Mouse (Mus musculus): ENCODE measurements around the gene Fam208b.

Fam208b gene
- long read RNA-seq, experiment 1, partial matches to known transcripts = 1 of 3 reads
- long read RNA-seq, experiment 1, other reads (novel, unspliced or antisense) = 1 of 3 reads
- long read RNA-seq, experiment 2, partial matches to known transcripts = 0 of 3 reads
- long read RNA-seq, experiment 2, other reads (novel, unspliced or antisense) = 3 of 3 reads

DNA sequence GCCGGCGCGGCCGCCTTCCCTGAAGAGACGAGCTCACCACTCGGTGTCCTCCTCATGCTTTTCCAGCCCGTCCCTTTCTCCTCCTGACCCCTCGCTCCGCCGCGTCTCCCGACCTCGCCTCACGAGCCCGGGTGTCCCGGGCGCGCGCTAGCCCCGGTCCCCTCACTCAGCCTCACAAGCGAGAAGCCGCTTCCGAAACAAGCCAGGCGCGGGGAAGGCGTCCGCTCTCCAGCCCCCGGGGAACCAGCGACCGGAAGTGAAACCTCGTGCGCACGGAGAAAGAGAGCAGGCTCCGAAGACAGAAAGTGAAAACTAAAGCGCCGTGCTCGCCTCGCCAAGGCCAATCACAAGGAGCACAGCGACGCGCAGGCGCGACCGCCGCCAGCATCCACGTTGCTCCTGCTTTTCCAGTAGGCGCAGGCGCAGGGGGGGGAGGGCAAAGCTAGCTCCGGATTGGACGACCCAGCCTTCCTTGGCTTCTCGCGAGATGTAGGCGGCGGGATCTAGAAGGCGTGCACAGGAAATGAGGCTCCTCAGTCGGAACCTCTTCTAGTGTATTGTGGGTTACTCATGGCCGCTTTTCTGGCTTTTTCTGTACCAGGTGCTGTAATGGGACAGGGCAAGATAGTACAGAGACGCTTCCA is at the start of gene Fam208b:
Gene Fam208b, minus strand, starts transcription at position 314 of the 644 bp plus-strand sequence.
- intact Hi-C loops (cut with DNase I) = loop anchor here (5.0 kb wide), 1 partner anchor 74 kb away; the partner anchor contains the start of gene Gdi2

DNA sequence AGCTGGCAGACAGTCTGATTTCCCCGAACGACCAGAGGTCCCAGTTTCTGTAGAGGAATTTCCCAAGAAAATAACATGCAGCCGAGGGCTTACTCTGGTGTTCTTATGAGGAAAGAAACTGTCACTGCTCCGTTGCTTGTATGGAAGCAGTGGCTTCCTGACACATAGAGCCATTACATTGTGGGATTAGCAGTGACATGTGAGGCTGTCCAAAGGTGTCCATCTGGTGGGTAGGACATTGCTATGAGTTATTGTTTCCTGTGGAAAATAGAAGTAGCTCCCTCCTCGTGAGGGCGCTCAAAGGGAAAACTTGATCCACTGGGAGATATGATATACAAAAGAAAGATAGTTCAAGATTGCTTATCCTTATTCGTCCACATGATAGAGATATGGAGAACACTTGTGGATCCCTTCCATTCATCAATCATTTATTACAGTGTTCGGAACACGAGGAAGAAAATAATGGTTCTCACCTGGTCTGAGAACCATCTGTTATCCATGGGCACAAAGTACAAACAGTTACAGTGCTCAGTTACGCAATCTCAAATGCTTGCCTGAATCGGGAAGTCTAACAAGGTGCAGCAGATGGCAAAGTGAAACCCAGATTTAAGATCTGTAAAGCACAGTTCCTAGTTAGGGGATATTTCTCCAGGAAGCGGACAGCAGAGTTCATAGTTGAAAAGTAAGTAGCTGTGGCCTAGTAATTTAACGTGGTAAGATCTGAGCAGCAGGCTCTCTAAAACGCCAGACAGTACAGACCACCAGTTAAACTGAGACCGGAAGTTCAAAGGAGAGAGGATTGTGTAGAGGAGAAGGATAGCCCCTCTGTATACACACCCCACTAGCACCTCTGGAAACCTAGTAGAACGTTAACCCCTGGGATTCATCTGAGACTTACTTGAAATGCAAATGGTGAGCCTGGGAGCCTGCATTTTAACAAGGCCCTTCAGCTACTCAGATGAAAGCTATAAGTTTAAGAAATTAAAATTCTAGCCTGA is 48.6 kb upstream of the Fam208b start:
- intact Hi-C loops (cut with DNase I) = no loop called here

DNA sequence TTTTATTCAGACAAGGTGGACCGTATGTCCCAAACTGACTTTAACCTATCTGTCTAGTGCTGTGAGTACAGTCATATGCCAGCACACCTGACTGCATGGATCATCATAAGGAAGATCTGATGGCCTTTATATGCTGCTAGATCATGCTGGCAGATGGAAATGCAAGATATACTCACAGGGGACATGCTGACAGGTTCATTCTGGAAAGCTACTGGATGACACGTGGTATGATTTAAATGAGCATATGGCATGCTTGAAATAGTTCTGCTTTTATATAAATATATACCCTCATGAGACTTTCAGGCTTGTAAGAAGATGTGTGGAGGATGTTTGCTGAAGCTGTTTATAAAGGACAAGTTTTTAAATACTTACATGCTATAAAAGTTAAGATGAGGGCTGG is 43.5 kb upstream of the Fam208b start:
- intact Hi-C loops (cut with DNase I) = loop anchor here (5.0 kb wide), 1 partner anchor 112 kb away; no protein-coding TSS in a partner anchor

DNA sequence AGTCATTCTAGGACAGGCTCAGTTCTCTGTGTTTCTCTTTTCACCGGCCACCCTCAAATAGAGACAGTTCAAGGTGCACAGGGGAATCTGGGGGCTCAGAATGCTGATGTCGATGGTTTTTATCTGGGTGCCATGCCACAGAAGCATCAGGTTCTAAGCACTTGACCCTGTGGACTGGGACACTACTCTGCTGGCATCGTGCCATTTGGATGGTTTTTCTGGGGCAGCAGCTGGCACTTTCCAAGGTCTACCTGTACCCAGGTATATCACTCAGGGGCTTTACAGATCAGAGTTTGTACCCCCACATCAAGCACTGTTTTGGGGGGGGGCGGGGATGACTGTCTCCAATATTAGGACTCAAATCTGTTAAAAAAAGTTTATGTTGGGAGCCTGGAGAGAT is 39.7 kb upstream of the Fam208b start:
- intact Hi-C loops (cut with DNase I) = loop anchor here (5.0 kb wide), 1 partner anchor 108 kb away; no protein-coding TSS in a partner anchor

DNA sequence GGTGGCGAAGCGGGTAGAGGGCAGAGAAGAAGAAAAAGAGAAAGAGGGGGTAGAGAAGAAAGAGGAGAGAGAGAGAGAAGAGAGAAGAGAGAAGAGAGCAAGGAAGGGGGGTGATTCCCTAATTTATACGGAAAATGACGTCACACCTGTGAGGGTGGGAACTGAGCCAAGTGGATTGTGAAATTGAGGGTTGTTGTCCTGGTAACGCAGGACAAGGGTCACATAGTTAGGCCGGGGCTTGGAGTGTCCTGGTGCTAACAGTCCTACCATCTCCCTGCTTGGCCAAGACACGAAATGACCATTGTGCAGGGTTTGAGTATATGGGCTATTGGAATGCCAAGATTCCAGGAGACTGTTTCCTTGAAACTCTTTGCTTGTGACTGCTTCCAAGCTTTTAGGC is 35.7 kb upstream of the Fam208b start:
- intact Hi-C loops (cut with DNase I) = no loop called here

DNA sequence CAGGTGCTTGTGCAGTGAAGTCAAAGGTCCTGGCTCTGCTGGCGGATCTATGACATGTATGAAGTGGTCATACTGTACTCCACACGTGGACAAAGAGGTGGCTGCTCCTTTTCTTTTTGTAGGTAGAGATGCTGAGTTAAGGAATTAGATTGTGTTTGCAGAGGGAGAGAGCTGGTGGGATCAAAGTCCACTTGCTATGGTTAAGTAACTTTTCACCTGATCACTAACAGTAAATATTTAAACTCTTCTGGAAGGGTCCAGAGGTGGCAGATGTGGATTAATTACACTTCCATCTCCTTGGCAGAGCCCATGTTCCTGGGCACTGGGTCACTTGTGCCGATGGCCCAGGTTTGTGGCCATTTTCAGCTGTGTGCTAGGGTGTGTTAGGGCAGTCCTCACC is 35.0 kb upstream of the Fam208b start:
- intact Hi-C loops (cut with DNase I) = no loop called here

DNA sequence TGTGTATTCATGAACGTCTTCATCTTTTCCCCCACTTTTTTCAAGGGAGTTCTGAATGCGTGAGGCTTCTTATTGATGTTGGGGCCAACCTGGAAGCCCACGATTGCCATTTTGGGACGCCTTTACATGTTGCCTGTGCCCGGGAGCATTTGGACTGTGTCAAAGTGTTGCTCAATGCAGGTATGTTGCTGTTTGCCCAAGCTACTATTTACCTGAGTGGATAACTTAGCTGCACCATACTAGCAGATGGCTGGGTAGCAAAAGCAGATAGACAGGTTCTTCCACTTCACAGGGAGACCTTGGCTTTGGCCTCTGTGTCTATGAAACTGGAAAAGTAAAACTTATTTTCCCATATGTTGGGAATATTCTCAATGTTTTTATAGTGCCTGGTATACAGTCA is 34.0 kb upstream of the Fam208b start:
- intact Hi-C loops (cut with DNase I) = no loop called here

DNA sequence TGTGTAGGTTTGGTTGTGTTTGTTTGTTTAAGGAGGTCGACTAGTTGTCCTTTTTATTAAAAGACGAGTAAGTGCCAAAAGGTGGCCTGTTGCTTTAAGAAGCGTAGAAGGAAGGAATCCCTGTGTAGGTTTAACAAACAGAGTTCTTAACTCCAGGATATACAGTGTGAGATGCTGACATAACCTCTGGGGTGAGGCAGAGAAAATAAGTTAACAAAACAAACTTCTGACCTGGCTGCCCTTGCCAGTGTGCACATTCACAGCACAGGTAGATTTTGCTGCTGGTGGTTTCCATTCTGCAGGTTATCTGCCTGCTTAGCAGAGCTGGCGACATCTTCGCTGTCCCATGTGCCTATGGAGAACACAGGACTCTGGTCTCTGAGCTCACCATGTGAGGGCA is 31.6 kb upstream of the Fam208b start:
- intact Hi-C loops (cut with DNase I) = no loop called here

DNA sequence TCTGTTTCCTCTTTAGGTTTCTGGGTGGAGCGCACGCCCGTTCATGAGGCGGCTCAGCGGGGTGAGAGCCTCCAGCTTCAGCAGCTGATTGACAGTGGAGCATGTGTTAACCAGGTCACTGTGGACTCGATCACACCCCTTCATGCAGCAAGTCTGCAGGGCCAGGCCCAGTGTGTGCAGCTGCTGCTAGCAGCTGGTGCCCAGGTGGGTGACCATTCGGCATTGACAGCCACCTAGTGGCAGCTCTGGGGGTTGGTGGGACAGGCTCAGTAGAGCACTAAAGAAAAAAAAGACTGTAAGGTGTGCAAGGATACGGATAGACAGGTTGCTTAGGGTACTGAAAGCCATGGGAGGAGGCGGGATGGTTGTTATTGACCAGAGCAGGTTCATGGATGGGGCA is 31.1 kb upstream of the Fam208b start:
- intact Hi-C loops (cut with DNase I) = no loop called here

DNA sequence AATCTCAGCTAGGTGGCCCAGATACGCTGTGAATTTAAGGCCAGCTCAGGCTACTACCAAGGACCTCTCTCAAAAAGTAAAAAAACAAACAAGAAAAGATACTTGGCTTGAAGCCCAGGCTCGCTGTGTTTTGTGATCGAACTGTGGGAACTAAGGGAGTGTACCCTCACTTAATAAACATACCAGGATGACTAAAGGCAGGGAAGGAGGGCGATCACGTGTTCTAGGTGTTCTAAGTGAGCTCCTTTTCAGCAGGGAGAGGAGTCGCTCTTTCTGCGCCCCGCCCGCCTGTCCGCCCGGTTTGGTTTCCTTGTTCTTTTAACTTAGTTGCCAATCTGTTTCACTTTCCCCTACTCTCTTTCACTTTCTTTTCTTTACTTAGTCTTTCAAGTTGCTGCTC is 25.9 kb upstream of the Fam208b start:
- intact Hi-C loops (cut with DNase I) = loop anchor here (10.0 kb wide), 1 partner anchor 232 kb away; no protein-coding TSS in a partner anchor

DNA sequence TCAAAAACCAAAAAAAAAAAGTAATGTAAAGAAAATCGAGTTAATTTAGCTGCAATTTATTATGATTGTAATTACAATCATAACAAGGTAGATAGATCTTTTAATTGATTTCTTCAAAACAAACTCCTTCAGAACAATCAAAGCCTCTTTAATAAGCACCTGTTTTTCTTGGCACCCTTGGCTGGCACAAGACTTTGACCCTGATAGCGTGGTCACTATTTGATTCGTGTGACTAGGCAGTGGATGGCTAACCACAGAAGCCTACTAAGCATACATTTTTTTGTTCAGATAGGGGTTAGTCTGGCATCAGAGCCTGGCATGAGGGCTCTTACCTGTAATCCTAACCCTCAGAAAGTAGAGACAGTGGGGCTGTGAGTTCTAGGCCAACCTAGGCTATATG is 24.2 kb upstream of the Fam208b start:
- intact Hi-C loops (cut with DNase I) = loop anchor here (10.0 kb wide), 1 partner anchor 230 kb away; no protein-coding TSS in a partner anchor

DNA sequence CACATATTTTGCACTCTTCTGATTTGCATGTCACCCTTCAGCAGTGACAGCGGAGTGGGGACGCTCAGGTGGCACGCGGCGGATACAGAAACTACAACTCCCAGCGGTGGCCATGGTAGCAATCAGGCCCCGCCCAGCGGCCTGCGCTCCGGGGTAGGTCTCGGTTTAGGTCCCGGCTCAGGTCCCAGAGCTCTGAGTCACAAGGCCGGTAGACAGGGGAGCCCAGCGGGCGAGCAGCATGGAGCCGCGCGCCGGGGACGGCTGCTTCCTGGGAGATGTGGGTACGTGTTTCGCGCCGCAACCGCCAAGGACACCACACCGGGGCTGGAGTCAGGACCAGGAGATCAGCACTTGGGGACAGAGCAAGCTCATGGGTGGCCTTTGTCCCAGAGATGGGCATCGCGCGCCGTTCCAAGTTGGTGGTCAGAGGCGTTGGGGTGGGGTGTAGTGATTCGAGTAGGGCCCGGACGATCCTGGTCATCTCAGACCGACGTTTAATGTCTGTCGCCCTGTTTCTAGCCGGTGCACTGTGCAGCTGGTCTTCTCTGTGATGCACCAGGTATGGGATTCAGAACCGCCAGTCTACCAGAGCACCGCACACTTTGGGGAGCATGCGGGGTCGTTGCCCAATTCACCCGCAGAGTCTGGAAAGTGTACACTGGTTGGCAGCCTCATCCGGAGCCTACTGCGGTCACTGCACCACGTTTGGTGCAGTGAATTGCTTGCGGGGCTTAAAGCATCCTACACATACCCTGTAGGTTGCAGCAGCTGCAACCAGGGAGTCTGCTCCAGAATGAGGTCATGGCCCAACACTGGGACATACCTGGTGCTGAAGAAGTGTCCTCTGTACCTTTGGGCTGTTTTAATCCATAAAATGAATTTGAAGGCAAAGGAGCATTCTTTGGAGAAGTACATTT is 23.2 kb upstream of the Fam208b start, which contains the start of gene Asb13:
Gene Asb13, plus strand, starts transcription at position 138 of the 917 bp plus-strand sequence.
- intact Hi-C loops (cut with DNase I) = loop anchor here (10.0 kb wide), 1 partner anchor 229 kb away; no protein-coding TSS in a partner anchor

DNA sequence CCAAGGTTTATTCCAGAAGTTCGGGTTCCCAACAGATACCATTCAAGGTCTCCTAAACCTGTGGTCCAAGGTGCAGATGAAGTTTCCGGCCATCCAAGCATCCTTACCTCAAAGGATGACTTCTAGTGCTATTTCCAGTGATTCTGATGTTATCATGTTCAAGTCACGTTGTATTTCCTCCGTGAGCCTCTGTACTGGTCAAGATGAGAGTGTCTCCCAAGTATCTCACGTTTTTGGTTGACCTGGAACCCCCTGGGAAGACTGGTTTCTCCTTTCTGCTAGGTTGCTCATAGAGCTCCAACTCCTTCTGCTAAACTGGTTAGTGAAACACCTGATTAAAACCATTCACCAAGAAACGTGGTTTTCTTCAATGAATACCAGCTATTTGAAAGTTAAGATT is 22.2 kb upstream of the Fam208b start:
- intact Hi-C loops (cut with DNase I) = loop anchor here (10.0 kb wide), 1 partner anchor 228 kb away; no protein-coding TSS in a partner anchor

DNA sequence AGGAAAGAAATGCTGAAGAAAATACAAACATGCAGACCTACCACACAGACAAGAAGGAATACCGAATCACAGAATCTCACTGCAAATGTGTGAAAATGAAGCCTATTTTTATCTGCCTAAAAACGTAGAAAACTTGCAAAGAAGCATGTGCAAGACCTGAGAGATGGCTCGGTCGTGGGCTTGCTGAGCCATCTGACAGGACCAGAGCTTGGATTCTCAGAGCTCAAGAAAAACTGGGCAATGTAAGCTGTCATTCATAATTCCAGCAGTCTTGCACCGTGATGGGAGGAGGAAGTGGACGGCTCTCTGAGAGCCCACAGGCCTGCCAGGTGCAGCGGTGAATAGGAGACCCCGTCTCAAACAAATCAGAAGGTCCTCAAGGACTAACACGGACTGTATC is 21.6 kb upstream of the Fam208b start:
- intact Hi-C loops (cut with DNase I) = loop anchor here (10.0 kb wide), 1 partner anchor 228 kb away; no protein-coding TSS in a partner anchor

DNA sequence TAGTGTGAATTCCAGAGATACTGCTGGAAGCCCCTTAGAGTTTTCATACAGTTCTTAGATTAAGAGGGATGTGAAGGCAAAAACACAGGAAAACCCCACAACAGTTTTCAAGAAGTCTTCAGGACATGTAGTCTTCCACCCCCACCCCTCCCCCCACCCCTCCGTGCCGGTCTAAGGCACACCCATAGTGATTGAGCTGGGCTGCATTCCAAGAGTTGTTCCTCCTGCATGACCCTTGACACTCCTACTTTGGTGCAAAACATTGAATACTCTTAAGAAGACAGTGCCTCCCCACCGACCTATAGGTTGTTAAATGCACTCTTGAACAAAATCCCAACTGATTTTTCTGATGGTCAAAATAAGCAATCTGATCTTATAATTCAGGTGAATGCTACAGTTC is 17.2 kb upstream of the Fam208b start:
- intact Hi-C loops (cut with DNase I) = no loop called here

DNA sequence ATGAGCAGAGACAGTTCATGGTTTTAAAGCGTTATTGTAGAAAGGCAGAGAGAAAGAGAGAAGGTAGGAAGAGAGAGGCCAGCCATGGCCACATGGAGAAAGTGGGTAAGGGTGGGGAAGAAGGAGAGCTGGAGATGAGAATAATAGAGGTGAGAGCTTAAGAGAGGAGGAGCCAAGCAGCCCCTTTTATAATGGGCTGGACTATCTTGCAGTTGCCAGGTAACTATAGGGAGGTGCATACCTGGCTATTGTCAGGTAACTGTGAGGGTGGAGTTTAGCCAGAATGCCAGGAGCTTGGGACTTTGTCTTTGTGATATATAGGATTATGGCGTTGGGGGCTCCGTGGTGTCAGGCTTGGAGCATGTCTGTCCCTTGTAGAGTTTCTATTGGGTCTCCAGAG is 16.2 kb upstream of the Fam208b start:
- intact Hi-C loops (cut with DNase I) = no loop called here

DNA sequence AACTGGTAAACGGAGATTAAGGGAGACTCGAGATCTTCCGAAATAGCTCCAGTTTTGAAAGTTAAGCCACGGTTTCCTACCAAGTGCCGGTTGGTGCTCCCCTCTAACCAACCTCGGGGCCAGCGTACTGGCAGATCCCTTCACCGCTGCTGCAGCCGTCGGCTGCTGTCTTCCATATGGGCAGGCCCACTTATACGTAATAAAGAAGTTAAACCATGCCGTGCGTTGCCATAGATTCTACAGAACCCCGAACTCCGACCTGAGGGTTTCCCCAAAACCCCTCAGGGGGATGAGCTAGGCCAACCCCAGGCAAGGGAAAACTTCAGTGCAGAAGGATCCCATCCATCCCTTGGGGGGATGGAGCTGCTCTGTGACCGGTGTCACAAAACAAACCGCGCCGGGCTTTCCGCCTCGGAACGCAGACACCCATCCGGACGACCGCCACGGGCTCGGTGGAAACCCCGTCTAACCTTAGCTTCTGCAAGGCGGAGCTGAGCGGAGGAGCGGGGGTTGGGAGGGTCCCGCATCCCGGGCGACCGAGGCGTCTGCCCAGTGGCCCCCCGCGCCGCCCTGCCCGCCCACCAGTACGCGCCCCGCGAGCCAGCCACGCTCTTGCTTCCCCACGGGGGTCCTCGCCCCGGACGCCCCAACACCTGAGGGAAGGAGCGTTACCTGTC is 652 bp downstream of the Fam208b start:
- intact Hi-C loops (cut with DNase I) = loop anchor here (5.0 kb wide), 1 partner anchor 73 kb away; the partner anchor contains the start of gene Gdi2

DNA sequence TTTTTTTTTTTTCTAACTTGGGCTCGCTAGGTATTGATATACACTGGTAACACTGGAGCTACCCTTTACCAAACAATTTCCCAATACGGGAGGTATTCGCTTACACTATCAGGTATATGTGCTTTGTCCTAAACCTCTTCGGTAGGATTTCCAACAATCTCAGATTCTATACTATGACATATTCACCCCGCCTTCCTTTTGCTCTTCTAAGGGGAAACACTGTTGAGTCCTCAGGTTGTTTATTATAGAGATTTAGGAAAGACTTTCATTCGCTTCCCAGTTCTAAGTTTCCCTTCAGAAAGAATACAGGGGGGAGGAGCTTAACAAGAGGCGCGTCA is 1.2 kb downstream of the Fam208b start:
- intact Hi-C loops (cut with DNase I) = loop anchor here (5.0 kb wide), 1 partner anchor 72 kb away; the partner anchor contains the start of gene Gdi2

DNA sequence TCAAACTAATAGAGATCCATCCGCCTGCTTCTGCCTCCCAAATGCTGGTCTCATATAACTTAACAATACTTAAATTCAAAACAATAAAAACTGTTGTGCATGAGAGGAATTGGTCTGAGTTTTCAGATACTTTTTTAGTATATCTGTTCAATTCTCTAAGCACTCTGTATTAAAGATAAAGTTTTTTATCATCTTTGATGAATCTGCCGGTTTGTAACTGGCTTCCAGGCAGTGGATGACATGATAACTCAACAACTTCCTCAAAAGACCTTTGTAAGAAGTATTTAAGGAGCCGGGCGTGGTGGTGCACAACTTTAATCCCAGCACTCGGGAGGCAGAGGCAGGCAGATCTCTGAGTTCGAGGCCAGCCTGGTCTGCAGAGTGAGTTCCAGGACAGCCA is 14.7 kb downstream of the Fam208b start:
- intact Hi-C loops (cut with DNase I) = no loop called here

DNA sequence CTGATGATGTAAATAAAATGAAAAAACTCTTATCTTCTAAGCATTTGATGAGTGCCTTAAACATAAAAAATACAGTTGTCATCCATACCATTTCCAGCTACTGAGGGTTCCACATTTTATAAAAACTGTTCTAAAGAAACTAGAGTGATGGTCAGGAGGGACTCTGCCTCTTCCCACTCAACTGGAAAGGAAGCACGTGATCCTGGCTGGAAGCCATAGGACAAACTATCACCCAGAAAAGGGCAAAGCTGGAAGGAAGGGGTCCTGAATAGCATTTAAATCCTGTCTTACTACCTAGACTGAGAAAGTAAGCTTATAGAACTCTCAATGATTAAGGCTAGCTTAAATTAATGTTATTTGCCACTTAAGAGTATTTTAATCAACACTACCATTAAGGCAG is 16.6 kb downstream of the Fam208b start:
- intact Hi-C loops (cut with DNase I) = no loop called here
